Mouse (Mus musculus): Measurements from ENCODE around the gene Ccdc57. TPM values are rescaled to one million over a fixed set of nuclear protein-coding genes. Genes with fewer than 3 reads are reported as not detected.

The Ccdc57 gene
- polyA plus RNA-seq, 1 experiment, result 1.7 TPM

DNA sequence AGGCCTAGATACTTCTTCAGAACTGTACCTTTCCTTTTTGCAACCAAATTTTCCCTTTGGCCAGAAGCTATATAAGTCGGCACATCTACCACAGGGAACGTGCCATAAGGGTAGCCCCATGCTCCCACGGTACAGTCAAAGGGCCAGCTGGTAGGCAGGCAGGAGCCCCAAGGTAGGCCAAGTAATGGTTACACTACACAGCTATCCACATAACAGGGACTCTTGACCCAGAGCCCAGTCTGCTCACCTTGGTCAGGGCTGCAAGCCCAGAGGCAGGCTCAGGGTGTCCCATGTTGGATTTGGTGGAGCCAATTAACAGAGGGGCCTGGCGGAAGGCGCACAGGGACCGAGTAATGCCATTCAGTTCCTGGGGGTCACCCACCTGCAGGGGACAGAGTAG, 113.1 kb downstream of the Ccdc57 start:
- no peak for DNase-seq
- Histone ChIP-seq H3K27ac (ENCODE audit: control insufficient read depth, insufficient read depth, low read length) (no peak overlapping the region), H3K36me3 (ENCODE audit: control insufficient read depth, insufficient read depth, low read length) (peaks cover 57% of the 10 kb centered on the region), H3K4me1 (replicated peaks; ENCODE audit: control insufficient read depth, insufficient read depth, low read length) (peaks cover 13% of the 10 kb centered on the region), H3K4me3 (ENCODE audit: control insufficient read depth, insufficient read depth, low read length) (no peak overlapping the region), H3K27me3 (ENCODE audit: control insufficient read depth, insufficient read depth, low read length) (no peaks in the 10 kb centered on the region)
- TF ChIP-seq POLR2A (IDR thresholded peaks at IDR 0.05; ENCODE audit: control insufficient read depth, extremely low read depth, insufficient read depth, low read length, poor library complexity) (no peak), CTCF (IDR thresholded peaks at IDR 0.05; ENCODE audit: borderline replicate concordance, control insufficient read depth, extremely low read depth, insufficient read depth, low read length, poor library complexity) (no peak)
- WGBS, result 98% methylated on average over 6 of the region's 6 CpGs

DNA sequence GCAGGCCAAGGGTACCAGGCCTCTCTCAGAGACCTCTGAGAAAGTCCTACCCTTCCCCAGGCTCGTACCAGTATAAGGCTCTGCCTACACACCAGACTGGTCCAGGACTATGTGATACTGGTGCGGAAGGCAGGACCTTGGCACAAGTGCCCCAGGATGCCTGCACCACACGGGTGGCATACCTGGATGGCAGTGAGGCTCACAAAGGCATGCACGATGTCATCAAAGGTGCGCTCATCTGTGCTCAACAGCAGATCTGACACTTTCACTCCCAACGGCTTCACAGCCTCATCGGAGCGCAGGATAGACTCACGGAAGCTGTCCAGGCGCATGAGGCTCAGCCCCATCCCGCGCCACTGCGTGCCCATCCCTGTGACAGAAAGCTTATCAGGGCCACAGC, 114.4 kb downstream of the Ccdc57 start:
- no peak for DNase-seq
- 96% methylated on average over 13 of the region's 13 CpGs for WGBS

DNA sequence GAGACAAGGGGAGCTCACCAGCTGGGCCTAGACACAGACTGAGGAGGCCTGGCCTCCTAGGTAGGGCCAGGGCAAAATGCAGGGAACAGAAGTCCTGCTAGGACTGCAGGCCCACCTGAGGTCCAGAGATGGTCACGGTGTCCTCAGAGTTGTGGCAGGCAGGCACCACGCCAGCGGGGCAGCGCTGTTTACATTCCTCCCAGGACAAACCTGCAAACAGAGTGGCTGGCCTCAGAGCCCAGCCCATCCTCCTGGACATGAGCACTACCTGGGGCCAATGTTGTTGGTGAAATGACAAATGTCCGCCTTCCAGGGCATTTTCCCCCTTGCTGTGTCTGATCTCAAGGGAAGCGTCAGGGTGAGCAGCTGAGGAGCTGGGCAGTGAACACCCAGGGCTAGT, 115.3 kb downstream of the Ccdc57 start:
- no peaks in the 10 kb centered on the region for H3K27me3 ChIP-seq (ENCODE audit: control insufficient read depth, insufficient read depth, low read length)
- no peak for DNase-seq
- no peak overlapping the region for H3K27ac ChIP-seq (ENCODE audit: control insufficient read depth, insufficient read depth, low read length)
- H3K36me3 ChIP-seq (ENCODE audit: control insufficient read depth, insufficient read depth, low read length), result peaks cover 67% of the 10 kb centered on the region
- H3K4me1 ChIP-seq (replicated peaks; ENCODE audit: control insufficient read depth, insufficient read depth, low read length), result peaks cover 3% of the 10 kb centered on the region
- H3K4me3 ChIP-seq (ENCODE audit: control insufficient read depth, insufficient read depth, low read length), result no peak overlapping the region
- WGBS, result 98% methylated on average over 6 of the region's 6 CpGs
- TF ChIP-seq CTCF (IDR thresholded peaks at IDR 0.05; ENCODE audit: borderline replicate concordance, control insufficient read depth, extremely low read depth, insufficient read depth, low read length, poor library complexity) (no peak), POLR2A (IDR thresholded peaks at IDR 0.05; ENCODE audit: control insufficient read depth, extremely low read depth, insufficient read depth, low read length, poor library complexity) (no peak)

More for the DNA sequence above, 114.4 kb downstream of the Ccdc57 start:
- H3K27me3 ChIP-seq (ENCODE audit: control insufficient read depth, insufficient read depth, low read length), result no peaks in the 10 kb centered on the region
- peaks cover 64% of the 10 kb centered on the region for H3K36me3 ChIP-seq (ENCODE audit: control insufficient read depth, insufficient read depth, low read length)
- H3K4me3 ChIP-seq (ENCODE audit: control insufficient read depth, insufficient read depth, low read length), result no peak overlapping the region
- TF ChIP-seq POLR2A (IDR thresholded peaks at IDR 0.05; ENCODE audit: control insufficient read depth, extremely low read depth, insufficient read depth, low read length, poor library complexity) (no peak), CTCF (IDR thresholded peaks at IDR 0.05; ENCODE audit: borderline replicate concordance, control insufficient read depth, extremely low read depth, insufficient read depth, low read length, poor library complexity) (no peak)
- peaks cover 11% of the 10 kb centered on the region for H3K4me1 ChIP-seq (replicated peaks; ENCODE audit: control insufficient read depth, insufficient read depth, low read length)
- H3K27ac ChIP-seq (ENCODE audit: control insufficient read depth, insufficient read depth, low read length), result no peak overlapping the region

DNA sequence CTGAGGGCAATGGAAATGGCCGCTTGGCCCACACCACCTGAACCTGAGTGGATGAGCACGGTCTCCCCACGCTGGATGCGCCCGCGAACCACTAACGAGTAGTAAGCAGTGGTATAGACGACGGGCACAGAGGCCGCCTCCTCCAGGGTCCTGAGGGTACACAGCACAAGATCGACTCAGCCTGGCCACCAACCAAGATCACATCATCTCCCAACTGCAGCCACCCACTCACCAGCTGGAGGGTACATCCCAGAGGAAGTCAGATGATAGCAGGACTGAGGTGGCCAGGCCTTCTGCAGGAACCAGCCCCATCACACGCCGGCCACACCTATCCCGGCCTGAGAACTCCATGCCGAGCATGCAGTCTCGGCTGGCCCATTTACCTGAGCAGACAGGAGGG, 120.6 kb downstream of the Ccdc57 start:
- Histone ChIP-seq H3K36me3 (ENCODE audit: control insufficient read depth, insufficient read depth, low read length) (peaks cover 84% of the 10 kb centered on the region), H3K27me3 (ENCODE audit: control insufficient read depth, insufficient read depth, low read length) (no peaks in the 10 kb centered on the region), H3K27ac (ENCODE audit: control insufficient read depth, insufficient read depth, low read length) (no peak overlapping the region), H3K4me1 (replicated peaks; ENCODE audit: control insufficient read depth, insufficient read depth, low read length) (no peaks in the 10 kb centered on the region), H3K4me3 (ENCODE audit: control insufficient read depth, insufficient read depth, low read length) (no peak overlapping the region)
- WGBS, result 96% methylated on average over 16 of the region's 16 CpGs
- TF ChIP-seq POLR2A (IDR thresholded peaks at IDR 0.05; ENCODE audit: control insufficient read depth, extremely low read depth, insufficient read depth, low read length, poor library complexity), result no peak
- no peak for TF ChIP-seq CTCF (IDR thresholded peaks at IDR 0.05; ENCODE audit: borderline replicate concordance, control insufficient read depth, extremely low read depth, insufficient read depth, low read length, poor library complexity)
- DNase-seq, result no peak

DNA sequence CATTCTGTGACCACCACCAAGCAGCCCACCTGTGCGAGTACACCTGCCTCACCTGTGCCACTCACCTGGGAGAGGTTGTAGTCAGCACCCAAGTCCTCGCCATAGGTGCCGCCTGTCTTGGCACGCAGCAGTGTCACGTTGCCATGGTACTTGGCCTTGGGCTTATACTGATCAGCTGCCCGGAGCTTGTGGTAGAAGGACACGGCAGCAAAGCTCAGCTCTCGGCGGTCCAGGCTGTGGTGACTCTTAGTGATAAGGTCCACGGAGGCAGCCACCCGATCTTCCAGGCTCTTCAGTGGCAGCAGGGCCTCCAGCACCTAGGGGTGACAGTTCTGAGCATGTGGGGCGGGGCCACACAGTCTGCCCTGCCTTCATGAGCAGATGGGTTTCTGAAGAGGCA, 124.7 kb downstream of the Ccdc57 start:
- Histone ChIP-seq H3K27ac (ENCODE audit: control insufficient read depth, insufficient read depth, low read length) (no peak overlapping the region), H3K4me3 (ENCODE audit: control insufficient read depth, insufficient read depth, low read length) (no peak overlapping the region), H3K27me3 (ENCODE audit: control insufficient read depth, insufficient read depth, low read length) (no peaks in the 10 kb centered on the region), H3K36me3 (ENCODE audit: control insufficient read depth, insufficient read depth, low read length) (peaks cover 58% of the 10 kb centered on the region), H3K4me1 (replicated peaks; ENCODE audit: control insufficient read depth, insufficient read depth, low read length) (no peaks in the 10 kb centered on the region)
- TF ChIP-seq CTCF (IDR thresholded peaks at IDR 0.05; ENCODE audit: borderline replicate concordance, control insufficient read depth, extremely low read depth, insufficient read depth, low read length, poor library complexity) (no peak), POLR2A (IDR thresholded peaks at IDR 0.05; ENCODE audit: control insufficient read depth, extremely low read depth, insufficient read depth, low read length, poor library complexity) (no peak)
- WGBS, result 96% methylated on average over 12 of the region's 12 CpGs
- no peak for DNase-seq

DNA sequence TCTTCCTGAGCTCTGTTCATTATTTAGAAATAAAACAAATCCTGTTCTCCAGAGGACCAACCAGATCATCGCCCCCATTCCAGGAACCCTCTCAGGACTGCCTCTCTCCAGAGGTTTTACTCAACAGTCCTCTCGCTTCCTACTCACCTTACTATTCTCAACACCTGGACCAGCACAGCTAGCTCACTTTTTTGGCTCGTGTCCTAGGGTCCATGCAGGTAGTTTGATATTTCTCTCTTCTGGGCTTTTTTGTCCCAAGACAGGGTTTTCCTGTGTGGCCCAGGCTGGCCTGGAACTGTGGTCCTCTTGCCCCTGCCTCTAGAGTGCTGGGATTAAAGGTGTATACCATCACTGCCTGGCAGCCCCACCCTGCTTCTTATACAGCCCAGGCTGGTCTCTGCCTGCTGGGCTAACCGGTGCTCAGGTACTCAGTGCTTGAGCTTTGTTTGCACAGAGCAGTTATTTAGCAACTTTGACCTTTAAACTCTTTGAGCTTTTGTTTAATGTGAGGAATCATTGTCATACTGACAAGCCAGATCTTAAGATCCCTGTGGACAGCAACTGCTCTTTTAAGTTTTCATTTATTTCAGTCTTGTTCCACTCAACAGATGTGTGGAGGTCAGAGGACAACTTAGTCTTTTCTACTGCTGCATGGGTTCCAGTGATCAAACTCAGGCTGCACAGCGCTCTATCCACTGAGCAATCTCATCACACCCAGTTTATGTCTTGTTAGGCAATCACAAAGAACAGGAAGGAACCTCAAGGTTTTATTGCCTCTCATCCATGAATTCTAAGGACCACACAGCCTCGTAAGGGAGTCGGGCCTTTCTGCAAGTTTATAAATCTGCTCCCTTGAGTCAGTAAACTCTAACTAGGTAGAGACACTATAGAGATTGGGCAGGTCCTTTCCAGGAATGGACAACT, 127.0 kb downstream of the Ccdc57 start:
- Histone ChIP-seq H3K36me3 (ENCODE audit: control insufficient read depth, insufficient read depth, low read length) (peaks cover 39% of the 10 kb centered on the region), H3K4me1 (replicated peaks; ENCODE audit: control insufficient read depth, insufficient read depth, low read length) (no peaks in the 10 kb centered on the region), H3K27ac (ENCODE audit: control insufficient read depth, insufficient read depth, low read length) (no peak overlapping the region), H3K4me3 (ENCODE audit: control insufficient read depth, insufficient read depth, low read length) (no peak overlapping the region), H3K27me3 (ENCODE audit: control insufficient read depth, insufficient read depth, low read length) (no peaks in the 10 kb centered on the region)
- no peak for DNase-seq
- WGBS, result 95% methylated on average over 7 of the region's 7 CpGs
- TF ChIP-seq POLR2A (IDR thresholded peaks at IDR 0.05; ENCODE audit: control insufficient read depth, extremely low read depth, insufficient read depth, low read length, poor library complexity) (no peak), CTCF (IDR thresholded peaks at IDR 0.05; ENCODE audit: borderline replicate concordance, control insufficient read depth, extremely low read depth, insufficient read depth, low read length, poor library complexity) (no peak)

All from thymus, adult 2 months (tissue).